Mouse (Mus musculus) testis, adult 2 months (tissue): Measurements from ENCODE around the gene Zfp213. TPM values are rescaled to one million over a fixed set of nuclear protein-coding genes. Genes with fewer than 3 reads are reported as not detected.

Experiments
- H3K27ac ChIP-seq: fragments of 200-500 bp; 2 replicates; pipeline ENCODE4 v1.5.1; 2012; ENCODE audit warnings: low read depth, low read length; ENCODE audit not compliant: control insufficient read depth, insufficient read depth
- H3K27me3 ChIP-seq: fragments of 200-500 bp; 2 replicates; pipeline ENCODE4 v1.6.1; 2012; ENCODE audit warnings: mild to moderate bottlenecking, low read length, moderate library complexity; ENCODE audit not compliant: control insufficient read depth, insufficient read depth
- H3K36me3 ChIP-seq: fragments of 200-500 bp; 2 replicates; pipeline ENCODE4 v1.6.1; 2012; ENCODE audit warnings: mild to moderate bottlenecking, low read length; ENCODE audit not compliant: control insufficient read depth, insufficient read depth
- H3K4me1 ChIP-seq: fragments of 200-500 bp; 2 replicates; pipeline ENCODE4 v1.6.1; 2012; ENCODE audit warnings: low read length; ENCODE audit not compliant: control insufficient read depth, insufficient read depth
- H3K4me3 ChIP-seq: fragments of 200-500 bp; 2 replicates; pipeline ENCODE4 v1.5.1; 2012; ENCODE audit warnings: low read depth, mild to moderate bottlenecking, low read length, moderate library complexity, mixed read lengths; ENCODE audit not compliant: control insufficient read depth
- CTCF ChIP-seq: fragments of 200-500 bp; IDR thresholded peaks from 2 replicates; pipeline ENCODE4 v1.5.1; 2012; ENCODE audit warnings: low read depth, mild to moderate bottlenecking, inconsistent platforms, low read length, moderate library complexity; ENCODE audit not compliant: control insufficient read depth, insufficient read depth, insufficient replicate concordance
- POLR2A ChIP-seq: fragments of 200-500 bp; IDR thresholded peaks from 2 replicates; pipeline ENCODE4 v1.6.1; 2012; ENCODE audit warnings: low read depth, mild to moderate bottlenecking, inconsistent platforms, low read length, moderate library complexity; ENCODE audit not compliant: control insufficient read depth
- polyA plus RNA-seq: library from polyadenylated mRNA; depleted of rRNA; stranded (reverse); fragments of >200 nt; gene quantifications from 2 replicates; pipeline ENCODE4 v1.2.3, GENCODE M21; 2012

Gene Zfp213
- polyA plus RNA-seq, 1 experiment = 3.7 TPM

- Histone ChIP-seq H3K27me3 (peaks cover 6% of the 10 kb centered on the region; the same call in 1 of the 2 replicates), H3K36me3 (no peaks in the 10 kb centered on the region), H3K4me1 (peaks cover 18% of the 10 kb centered on the region), H3K4me3 (no peak overlapping the region; the same call in 1 of the 2 replicates), H3K27ac (no peak overlapping the region)
- TF ChIP-seq POLR2A (no peak), CTCF (no peak)
Observed at GRCm38 (mm10) chr17:23548615-23549014, 15.4 kb downstream of the Zfp213 start.

GRCm38 (mm10) chr17:23547681-23548443 lies 16.2 kb downstream of the Zfp213 start:
- no peak overlapping the region for H3K27ac ChIP-seq
- peaks cover 6% of the 10 kb centered on the region; the same call in 1 of the 2 replicates for H3K27me3 ChIP-seq
- H3K4me3 ChIP-seq = no peak overlapping the region
- no peak for TF ChIP-seq POLR2A
- no peak for TF ChIP-seq CTCF
- no peaks in the 10 kb centered on the region for H3K36me3 ChIP-seq
- peaks cover 18% of the 10 kb centered on the region for H3K4me1 ChIP-seq

DNA sequence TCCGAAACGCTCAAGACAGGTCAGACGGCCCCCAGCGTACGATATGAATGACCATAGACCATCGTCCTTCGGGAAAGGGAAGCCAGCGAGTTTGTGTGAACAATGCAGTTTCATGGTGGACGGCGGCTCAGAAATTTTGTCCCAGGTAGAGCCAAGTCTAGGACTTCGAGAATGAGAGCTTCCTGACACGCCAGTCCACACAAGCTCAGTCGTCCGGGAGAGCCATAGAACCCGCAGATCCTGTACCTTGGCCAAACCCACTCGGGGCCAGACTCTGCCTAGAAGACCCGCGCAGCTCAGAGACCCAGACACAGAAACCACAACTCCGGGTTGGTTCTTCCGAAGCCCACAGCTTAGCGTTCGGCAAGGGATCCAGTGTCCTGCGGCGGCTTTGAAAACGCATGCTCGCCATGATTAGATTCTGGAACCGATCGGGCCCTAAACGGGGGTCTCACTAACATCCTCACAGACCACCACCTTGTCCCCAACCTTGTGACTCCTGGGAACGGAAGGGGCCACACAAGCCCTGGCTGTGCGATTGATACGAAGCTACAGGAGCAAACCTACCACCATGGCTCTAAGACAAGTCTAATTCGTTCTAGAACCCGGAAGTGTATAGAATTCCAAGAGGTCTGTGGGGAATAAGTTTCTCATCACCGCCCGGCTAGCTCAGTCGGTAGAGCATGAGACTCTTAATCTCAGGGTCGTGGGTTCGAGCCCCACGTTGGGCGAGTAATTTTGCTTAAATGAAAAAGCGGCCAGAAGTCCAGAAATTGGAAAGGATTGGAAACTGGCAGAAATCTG lies 17.1 kb downstream of the Zfp213 start:
- TF ChIP-seq POLR2A (0 out of 2 replicates have a peak, but pooled peaks have one; percentile 19), CTCF (no peak)
- Histone ChIP-seq H3K4me3 (peak overlapping the region; percentile 93), H3K36me3 (no peaks in the 10 kb centered on the region), H3K27ac (peak overlapping the region; percentile 69), H3K4me1 (peaks cover 18% of the 10 kb centered on the region), H3K27me3 (peaks cover 6% of the 10 kb centered on the region; the same call in 1 of the 2 replicates)

DNA sequence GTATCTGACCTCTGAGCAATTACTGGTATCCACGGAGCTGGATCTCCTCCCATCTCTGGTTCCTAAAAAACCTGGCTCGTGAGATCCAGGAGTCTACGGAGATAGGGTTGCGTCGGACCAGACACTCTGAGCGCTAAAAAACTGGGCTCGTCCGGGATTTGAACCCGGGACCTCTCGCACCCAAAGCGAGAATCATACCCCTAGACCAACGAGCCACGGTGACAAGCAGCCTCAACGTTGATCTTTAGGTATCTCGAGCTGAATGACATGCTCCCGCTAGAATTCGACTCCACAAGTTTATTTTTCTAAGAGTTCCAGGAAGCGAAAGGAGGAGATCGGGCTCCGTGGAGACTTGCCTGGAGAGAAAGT lies 17.7 kb downstream of the Zfp213 start:
- Histone ChIP-seq H3K36me3 (no peaks in the 10 kb centered on the region), H3K27me3 (peaks cover 6% of the 10 kb centered on the region; the same call in 1 of the 2 replicates), H3K4me1 (peaks cover 18% of the 10 kb centered on the region), H3K4me3 (peak overlapping the region; percentile 93), H3K27ac (peak overlapping the region; percentile 69)
- TF ChIP-seq CTCF (no peak), POLR2A (no peak)

- TF ChIP-seq CTCF = no peak
- no peak for TF ChIP-seq POLR2A
- Histone ChIP-seq H3K36me3 (no peaks in the 10 kb centered on the region), H3K4me3 (no peak overlapping the region), H3K4me1 (peaks cover 17% of the 10 kb centered on the region), H3K27me3 (peaks cover 6% of the 10 kb centered on the region; the same call in 1 of the 2 replicates), H3K27ac (no peak overlapping the region)
Observed at GRCm38 (mm10) chr17:23545841-23546240, 18.2 kb downstream of the Zfp213 start.

DNA sequence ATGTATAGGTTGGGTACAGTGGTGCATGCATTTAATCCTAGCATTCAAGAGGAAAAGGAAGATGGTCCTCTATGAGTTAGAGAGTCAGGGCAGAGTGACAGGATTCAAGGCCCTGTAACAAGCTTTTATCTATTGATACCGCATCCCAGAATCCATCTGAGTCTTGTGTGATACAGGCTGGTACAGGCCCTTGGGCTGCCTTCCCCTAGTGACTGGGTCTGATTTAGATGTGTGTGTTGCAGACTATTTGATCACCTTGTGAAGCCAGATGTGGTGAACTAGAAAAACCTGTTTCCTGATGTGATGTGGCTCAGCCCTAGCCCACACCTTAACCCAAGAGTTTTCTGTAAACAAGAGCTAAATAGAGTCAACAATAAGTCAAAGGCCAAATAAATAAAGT lies 19.3 kb downstream of the Zfp213 start:
- Histone ChIP-seq H3K36me3 (no peaks in the 10 kb centered on the region), H3K4me1 (peaks cover 15% of the 10 kb centered on the region), H3K27ac (no peak overlapping the region), H3K4me3 (no peak overlapping the region), H3K27me3 (peaks cover 7% of the 10 kb centered on the region; the same call in 1 of the 2 replicates)
- TF ChIP-seq CTCF = no peak
- TF ChIP-seq POLR2A = no peak

DNA sequence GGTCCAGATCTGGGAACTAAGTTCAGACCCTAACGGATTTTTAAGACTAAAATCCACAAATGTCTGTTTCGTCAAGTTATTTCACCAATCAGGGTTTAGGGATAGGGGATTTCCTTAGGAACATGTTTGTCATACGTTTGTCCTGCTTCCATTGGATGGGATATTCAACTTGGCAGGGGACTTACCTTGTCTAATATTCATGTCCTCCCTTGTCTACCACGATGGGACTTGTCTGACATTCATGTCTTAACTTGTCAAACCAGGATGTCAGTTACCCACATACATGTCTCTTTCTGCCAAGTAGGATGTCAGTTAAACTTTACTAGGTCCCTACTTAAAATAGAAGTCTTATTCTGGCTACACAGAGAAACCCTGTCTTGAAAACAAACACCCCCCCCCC lies 20.1 kb downstream of the Zfp213 start:
- TF ChIP-seq POLR2A (no peak), CTCF (no peak)
- Histone ChIP-seq H3K4me3 (no peak overlapping the region), H3K27me3 (peaks cover 7% of the 10 kb centered on the region; the same call in 1 of the 2 replicates), H3K36me3 (no peaks in the 10 kb centered on the region), H3K27ac (no peak overlapping the region), H3K4me1 (peaks cover 15% of the 10 kb centered on the region)

- Histone ChIP-seq H3K4me3 (no peak overlapping the region), H3K27ac (no peak overlapping the region), H3K36me3 (no peaks in the 10 kb centered on the region), H3K27me3 (peaks cover 7% of the 10 kb centered on the region; the same call in 1 of the 2 replicates), H3K4me1 (peaks cover 11% of the 10 kb centered on the region)
- TF ChIP-seq CTCF (no peak), POLR2A (no peak)
Observed at GRCm38 (mm10) chr17:23543325-23543724, 20.7 kb downstream of the Zfp213 start.
